In genomic region chr11:17952791-17953190, GRCm38 (mm10) we compare ENCODE assay signal across 8 mouse cellular contexts. TPM values are rescaled to one million over a fixed set of nuclear protein-coding genes. Genes with fewer than 3 reads are reported as not detected.
DNase-seq lines count a peak whose midpoint lies in the region; ATAC-seq and TF ChIP-seq lines count a peak whose summit lies in the region.

No protein-coding gene starts in this region.

- H3K36me3 ChIP-seq in intestine, embryonic 14.5 days (ENCODE audit: control insufficient read depth, insufficient read depth, low read length): peaks cover 33% of the 10 kb centered on the region
- peaks cover 21% of the 10 kb centered on the region for H3K36me3 ChIP-seq in neural tube, embryonic 13.5 days

- no peak for ATAC-seq in intestine, embryonic 14.5 days (replicated peaks; ENCODE audit: low FRiP score, low TSS enrichment, low read depth)
- no peak for ATAC-seq in neural tube, embryonic 13.5 days (ENCODE audit: low read depth)

- H3K9me3 ChIP-seq in intestine, embryonic 14.5 days (ENCODE audit: control insufficient read depth, low read length): no peaks in the 10 kb centered on the region
- H3K9me3 ChIP-seq in neural tube, embryonic 13.5 days: no peaks in the 10 kb centered on the region

- H3K4me3 ChIP-seq in layer of hippocampus, adult 2 months: peak overlapping the region; percentile 69
- H3K4me3 ChIP-seq in brown adipose tissue, adult 24 weeks (ENCODE audit: insufficient read depth, low read depth, low read length): peak overlapping the region; percentile 97
- H3K4me3 ChIP-seq in intestine, embryonic 14.5 days (ENCODE audit: low read depth, low read length): peak overlapping the region; percentile 99
- H3K4me3 ChIP-seq in neural tube, embryonic 13.5 days: peak overlapping the region; percentile 99

- peak overlapping the region; percentile 89 for H3K4me2 ChIP-seq in intestine, embryonic 14.5 days (ENCODE audit: low read length)
- peak overlapping the region; percentile 78 for H3K4me2 ChIP-seq in neural tube, embryonic 13.5 days

- H3K27ac ChIP-seq in layer of hippocampus, adult 2 months: peak overlapping the region; percentile 90
- no peak overlapping the region; the same call in 1 of the 2 replicates for H3K27ac ChIP-seq in brown adipose tissue, adult 24 weeks (replicated peaks; ENCODE audit: low read depth, low read length)
- H3K27ac ChIP-seq in intestine, embryonic 14.5 days (ENCODE audit: low read depth): peak overlapping the region; percentile 98
- peak overlapping the region; percentile 96 for H3K27ac ChIP-seq in neural tube, embryonic 13.5 days (replicated peaks)

- 0% methylated on average over 3 of the region's 3 CpGs for WGBS in intestine, embryonic 14.5 days
- 3% methylated on average over 3 of the region's 3 CpGs for WGBS in neural tube, embryonic 13.5 days

- H3K27me3 ChIP-seq in intestine, embryonic 14.5 days (replicated peaks; ENCODE audit: control insufficient read depth, insufficient read depth, low read length): no peaks in the 10 kb centered on the region
- H3K27me3 ChIP-seq in neural tube, embryonic 13.5 days: no peaks in the 10 kb centered on the region

- no peak for DNase-seq in layer of hippocampus, adult 2 months (ENCODE audit: low spot score in 2 of 2)
- no peak for DNase-seq in layer of hippocampus, postnatal 14 days (ENCODE audit: low spot score in 2 of 2)
- DNase-seq in intestine, embryonic 14.5 days (ENCODE audit: low spot score): no peak
- DNase-seq in frontal cortex, postnatal 36 days (ENCODE audit: low spot score in 2 of 2): no peak
- no peak for DNase-seq in ovary, postnatal 14 days (ENCODE audit: low spot score)
- DNase-seq in layer of hippocampus, postnatal 25 days (ENCODE audit: extremely low spot score in 1 of 2, low spot score in 1 of 2): no peak

- no peaks in the 10 kb centered on the region for H3K4me1 ChIP-seq in brown adipose tissue, adult 24 weeks (ENCODE audit: control insufficient read depth, insufficient read depth, insufficient read length, low read length)
- peaks cover 13% of the 10 kb centered on the region; the same call in 1 of the 2 replicates for H3K4me1 ChIP-seq in intestine, embryonic 14.5 days (replicated peaks; ENCODE audit: control insufficient read depth, insufficient read depth, low read length)
- peaks cover 20% of the 10 kb centered on the region for H3K4me1 ChIP-seq in neural tube, embryonic 13.5 days (replicated peaks)

- TF ChIP-seq CTCF in layer of hippocampus, adult 2 months (conservative IDR thresholded peaks at IDR 0.05): no peak

- peak overlapping the region; percentile 97 for H3K9ac ChIP-seq in intestine, embryonic 14.5 days (ENCODE audit: low read length)
- H3K9ac ChIP-seq in neural tube, embryonic 13.5 days: peak overlapping the region; percentile 94

RNA-seq across cellular contexts. Expression of gene Etaa1, which starts 0.9 kb away (rescaled TPM):
- 1 to 10 TPM; 7.3 TPM for total RNA-seq in layer of hippocampus, adult 2 months (2021)
- 1 to 10 TPM; 6.0 to 6.2 TPM for total RNA-seq in layer of hippocampus, postnatal 14 days (2021)
- polyA plus RNA-seq in brown adipose tissue, adult 24 weeks (2012; ENCODE audit: insufficient read depth, insufficient read length, missing spikeins): 1.6 and 2.3 TPM in 2 replicates
- polyA plus RNA-seq in intestine, embryonic 14.5 days (2014; fragmentation: Nextera tagmentation; extraction: Ambion mirVana): 15.0 and 16.3 TPM in 2 replicates
- polyA plus RNA-seq in neural tube, embryonic 13.5 days (2015; fragmentation: Nextera tagmentation; extraction: Ambion mirVana): 8.2 and 8.5 TPM in 2 replicates
- 1 to 10 TPM; 6.2 to 7.2 TPM for total RNA-seq in layer of hippocampus, postnatal 25 days (2021)
